Mouse (Mus musculus) lung, adult 2 months (tissue): ENCODE data around the gene Chad. TPM values are rescaled to one million over a fixed set of nuclear protein-coding genes. Genes with fewer than 3 reads are reported as not detected.

ENCODE experiments used
- DNase-seq: peaks from one replicate; pipeline ENCODE4 v3.0.0; 2022
- H3K4me1 ChIP-seq: fragments of 200-500 bp; 2 replicates; pipeline ENCODE4 v1.6.1; 2011; ENCODE audit warnings: low read length; ENCODE audit not compliant: control insufficient read depth, insufficient read depth
- H3K4me3 ChIP-seq: fragments of 200-500 bp; replicated peaks from 2 replicates; pipeline ENCODE3; 2011; ENCODE audit warnings: low read depth, mild to moderate bottlenecking, control low read depth, low read length; ENCODE audit errors: extremely low read depth
- CTCF ChIP-seq: fragments of 200-500 bp; IDR thresholded peaks from 2 replicates; pipeline ENCODE4 v1.5.1; 2011; ENCODE audit warnings: mild to moderate bottlenecking, low read length, control low read depth; ENCODE audit not compliant: insufficient read depth
- POLR2A ChIP-seq: fragments of 200-500 bp; IDR thresholded peaks from 2 replicates; pipeline ENCODE4 v1.6.1; 2011; ENCODE audit warnings: low read depth, mild to moderate bottlenecking, control low read depth, low read length, borderline replicate concordance; ENCODE audit errors: extremely low read depth
- WGBS: fragments of 180-500 bp; shearing (Covaris S2); methylation state at CpG from one replicate; pipeline ENCODE4 v1.1.7; 2018; 5-methylcytosine and 5-hydroxymethylcytosine counted together
- polyA plus RNA-seq: library from polyadenylated mRNA; depleted of rRNA; stranded (reverse); fragments of >200 nt; gene quantifications from 2 replicates; pipeline ENCODE4 v1.2.3, GENCODE M21; 2012; rRNA removed

Gene Chad
- polyA plus RNA-seq, 1 experiment = 38.8 TPM

- TF ChIP-seq POLR2A (no peak), CTCF (no peak)
- Histone ChIP-seq H3K4me1 (no peaks in the 10 kb centered on the region), H3K4me3 (no peak overlapping the region)
- 70% methylated on average over 4 of the region's 4 CpGs for WGBS
- no peak for DNase-seq
Measured at GRCm38 (mm10) chr11:94614603-94615002, 49.8 kb downstream of the Chad start.

- H3K4me1 ChIP-seq = no peaks in the 10 kb centered on the region
- DNase-seq = no peak
- WGBS = 38% methylated on average over 4 of the region's 4 CpGs
- no peak for TF ChIP-seq CTCF
- TF ChIP-seq POLR2A = no peak
- H3K4me3 ChIP-seq = no peak overlapping the region
Measured at GRCm38 (mm10) chr11:94615494-94615893, 50.6 kb downstream of the Chad start.

GRCm38 (mm10) chr11:94617646-94618045 lies 52.8 kb downstream of the Chad start:
- no peaks in the 10 kb centered on the region for H3K4me1 ChIP-seq
- WGBS = 91% methylated on average over 2 of the region's 2 CpGs
- TF ChIP-seq CTCF (no peak), POLR2A (no peak)
- no peak overlapping the region for H3K4me3 ChIP-seq
- DNase-seq = no peak

Other genes starting within 250 kb of the Chad start
- gene Luc7l3, start 243.1 kb upstream of the Chad start, polyA plus RNA-seq = 10.0 and 16.1 TPM in 2 replicates
- 193 and 235 TPM in 2 replicates for gene Ankrd40, start 237.0 kb upstream of the Chad start, polyA plus RNA-seq
- 47.6 and 57.9 TPM in 2 replicates for gene Abcc3, start 172.1 kb upstream of the Chad start, polyA plus RNA-seq
- 3.5 and 4.3 TPM in 2 replicates for gene Cacna1g, start 90.8 kb upstream of the Chad start, polyA plus RNA-seq
- 0.15 and 0.70 TPM in 2 replicates for gene Spata20, start 78.9 kb upstream of the Chad start, polyA plus RNA-seq
- 60.0 and 62.2 TPM in 2 replicates for gene Epn3, start 65.1 kb upstream of the Chad start, polyA plus RNA-seq
- gene Mycbpap, start 43.3 kb upstream of the Chad start, polyA plus RNA-seq = 5.8 and 7.6 TPM in 2 replicates
- gene Rsad1, start 15.8 kb upstream of the Chad start, polyA plus RNA-seq = 10.3 and 12.7 TPM in 2 replicates
- gene Acsf2, start 36.8 kb downstream of the Chad start, polyA plus RNA-seq = 28.0 and 35.2 TPM in 2 replicates
- 41.4 and 46.3 TPM in 2 replicates for gene Lrrc59, start 64.7 kb downstream of the Chad start, polyA plus RNA-seq
- 32.8 and 34.7 TPM in 2 replicates for gene Mrpl27, start 88.7 kb downstream of the Chad start, polyA plus RNA-seq
- gene Eme1, start 88.9 kb downstream of the Chad start, polyA plus RNA-seq = 0.11 and 0.51 TPM in 2 replicates
- 38.4 and 41.1 TPM in 2 replicates for gene Xylt2, start 112.5 kb downstream of the Chad start, polyA plus RNA-seq
- not detected in 2 replicates for gene Gm11541, start 139.5 kb downstream of the Chad start, polyA plus RNA-seq
- gene Cdc34b, start 176.7 kb downstream of the Chad start, polyA plus RNA-seq = 0.15 TPM in 2 replicates
- not detected in 2 replicates for gene Tmem92, start 217.7 kb downstream of the Chad start, polyA plus RNA-seq